Mouse (Mus musculus) kidney, adult 9 months (tissue): ENCODE measurements around the gene B4galnt2.

Experiments
- DNase-seq: peaks from one replicate; pipeline ENCODE4 v3.0.0; 2022

B4galnt2 gene

GRCm38 (mm10) chr11:95896446-95897179 is 18.1 kb downstream of the B4galnt2 start:
- DNase-seq: no peak

GRCm38 (mm10) chr11:95890462-95891051 is 24.1 kb downstream of the B4galnt2 start:
- no peak for DNase-seq

GRCm38 (mm10) chr11:95879861-95880260 is 34.8 kb downstream of the B4galnt2 start:
- peak; percentile 58 for DNase-seq

GRCm38 (mm10) chr11:95876296-95876695 is 38.4 kb downstream of the B4galnt2 start:
- peak; percentile 50 for DNase-seq

- DNase-seq: no peak
Observed at GRCm38 (mm10) chr11:95875804-95876203, 38.9 kb downstream of the B4galnt2 start.

- DNase-seq: no peak
Observed at GRCm38 (mm10) chr11:95869918-95870470, 44.7 kb downstream of the B4galnt2 start.

- DNase-seq: no peak
Observed at GRCm38 (mm10) chr11:95869442-95869841, 45.2 kb downstream of the B4galnt2 start.

GRCm38 (mm10) chr11:95861397-95861796 is 53.3 kb downstream of the B4galnt2 start:
- DNase-seq: no peak

GRCm38 (mm10) chr11:95860071-95860490 is 54.6 kb downstream of the B4galnt2 start:
- DNase-seq: no peak

- DNase-seq: no peak
Observed at GRCm38 (mm10) chr11:95859468-95859855, 55.2 kb downstream of the B4galnt2 start.

GRCm38 (mm10) chr11:95858528-95859467 is 55.9 kb downstream of the B4galnt2 start:
- peak; percentile 99 for DNase-seq

GRCm38 (mm10) chr11:95857716-95858527 is 56.8 kb downstream of the B4galnt2 start:
- DNase-seq: no peak

GRCm38 (mm10) chr11:95857306-95857705 is 57.4 kb downstream of the B4galnt2 start:
- DNase-seq: no peak

GRCm38 (mm10) chr11:95853684-95854083 is 61.0 kb downstream of the B4galnt2 start:
- DNase-seq: peak; percentile 81

GRCm38 (mm10) chr11:95850898-95851297 is 63.8 kb downstream of the B4galnt2 start:
- no peak for DNase-seq

- no peak for DNase-seq
Observed at GRCm38 (mm10) chr11:95844935-95845334, 69.8 kb downstream of the B4galnt2 start.

GRCm38 (mm10) chr11:95843421-95843950 is 71.2 kb downstream of the B4galnt2 start:
- no peak for DNase-seq

- DNase-seq: no peak
Observed at GRCm38 (mm10) chr11:95842953-95843352, 71.7 kb downstream of the B4galnt2 start.

- peak; percentile 61 for DNase-seq
Observed at GRCm38 (mm10) chr11:95842074-95842681, 72.5 kb downstream of the B4galnt2 start, which contains the start of gene Abi3. TSS of gene Abi3 (minus strand) at chr11:95842476.

- no peak for DNase-seq
Observed at GRCm38 (mm10) chr11:95841498-95841830, 73.2 kb downstream of the B4galnt2 start.

GRCm38 (mm10) chr11:95840694-95841497 is 73.8 kb downstream of the B4galnt2 start:
- DNase-seq: no peak
